Mouse (Mus musculus): Measurements from ENCODE around the gene Ppp1r3f. TPM values are rescaled to one million over a fixed set of nuclear protein-coding genes. Genes with fewer than 3 reads are reported as not detected.

The Ppp1r3f gene
- polyA plus RNA-seq (2014; fragmentation: Nextera tagmentation; extraction: Ambion mirVana): 0.49 and 1.4 TPM in 2 replicates

GRCm38 (mm10) chrX:7574087-7574884 lies at the start of gene Ppp1r3f:
Ppp1r3f (minus strand) TSS chrX:7574283.
- DNase-seq (ENCODE audit: low spot score) (peak; percentile 83), ATAC-seq (replicated peaks; ENCODE audit: low FRiP score) (peak; percentile 96)
- Histone ChIP-seq H3K36me3 (ENCODE audit: control insufficient read depth, insufficient read depth, low read length) (no peaks in the 10 kb centered on the region), H3K4me3 (ENCODE audit: low read depth, low read length) (peak within 1 kb of the TSS; percentile 69), H3K27me3 (replicated peaks; ENCODE audit: control insufficient read depth, insufficient read depth, low read length) (no peaks in the 10 kb centered on the region), H3K9me3 (ENCODE audit: control insufficient read depth, low read length) (no peaks in the 10 kb centered on the region), H3K27ac (ENCODE audit: low read depth, low read length) (peak within 1 kb of the TSS; percentile 79), H3K4me2 (peak within 1 kb of the TSS; percentile 82), H3K4me1 (replicated peaks; ENCODE audit: control insufficient read depth, insufficient read depth, low read length) (peaks cover 17% of the 10 kb centered on the region), H3K9ac (ENCODE audit: low read depth, low read length) (peak within 1 kb of the TSS; percentile 77)
- 19% methylated on average over 57 of the region's 65 CpGs for WGBS

GRCm38 (mm10) chrX:7617889-7618551 lies 43.9 kb upstream of the Ppp1r3f start:
- H3K36me3 ChIP-seq (ENCODE audit: control insufficient read depth, insufficient read depth, low read length): no peaks in the 10 kb centered on the region
- no peak for DNase-seq (ENCODE audit: low spot score)
- ATAC-seq (replicated peaks; ENCODE audit: low FRiP score): no peak
- no peak overlapping the region for H3K27ac ChIP-seq (ENCODE audit: low read depth, low read length)
- no peak overlapping the region for H3K4me2 ChIP-seq
- H3K9ac ChIP-seq (ENCODE audit: low read depth, low read length): no peak overlapping the region
- no peak overlapping the region for H3K4me3 ChIP-seq (ENCODE audit: low read depth, low read length)
- no peaks in the 10 kb centered on the region for H3K27me3 ChIP-seq (replicated peaks; ENCODE audit: control insufficient read depth, insufficient read depth, low read length)
- WGBS: 75% methylated on average over 12 of the region's 12 CpGs
- H3K9me3 ChIP-seq (ENCODE audit: control insufficient read depth, low read length): no peaks in the 10 kb centered on the region
- H3K4me1 ChIP-seq (replicated peaks; ENCODE audit: control insufficient read depth, insufficient read depth, low read length): no peaks in the 10 kb centered on the region

- DNase-seq (ENCODE audit: low spot score): no peak
- no peaks in the 10 kb centered on the region for H3K36me3 ChIP-seq (ENCODE audit: control insufficient read depth, insufficient read depth, low read length)
- no peak for ATAC-seq (replicated peaks; ENCODE audit: low FRiP score)
- peak overlapping the region; percentile 61 for H3K4me2 ChIP-seq
- whole genome bisulfite sequencing: 21% methylated on average over 26 of the region's 26 CpGs
- no peaks in the 10 kb centered on the region for H3K4me1 ChIP-seq (replicated peaks; ENCODE audit: control insufficient read depth, insufficient read depth, low read length)
- H3K4me3 ChIP-seq (ENCODE audit: low read depth, low read length): peak overlapping the region; percentile 35
- no peaks in the 10 kb centered on the region for H3K9me3 ChIP-seq (ENCODE audit: control insufficient read depth, low read length)
- no peak overlapping the region for H3K27ac ChIP-seq (ENCODE audit: low read depth, low read length)
- peaks cover 8% of the 10 kb centered on the region for H3K27me3 ChIP-seq (replicated peaks; ENCODE audit: control insufficient read depth, insufficient read depth, low read length)
- no peak overlapping the region for H3K9ac ChIP-seq (ENCODE audit: low read depth, low read length)
Measured at GRCm38 (mm10) chrX:7610536-7611258, 36.6 kb upstream of the Ppp1r3f start.

GRCm38 (mm10) chrX:7610035-7610434 lies 36.0 kb upstream of the Ppp1r3f start:
- WGBS: 19% methylated on average over 21 of the region's 21 CpGs
- Histone ChIP-seq H3K27me3 (replicated peaks; ENCODE audit: control insufficient read depth, insufficient read depth, low read length) (peaks cover 8% of the 10 kb centered on the region), H3K4me3 (ENCODE audit: low read depth, low read length) (peak overlapping the region; percentile 35), H3K4me1 (replicated peaks; ENCODE audit: control insufficient read depth, insufficient read depth, low read length) (no peaks in the 10 kb centered on the region), H3K4me2 (peak overlapping the region; percentile 61), H3K9me3 (ENCODE audit: control insufficient read depth, low read length) (no peaks in the 10 kb centered on the region), H3K36me3 (ENCODE audit: control insufficient read depth, insufficient read depth, low read length) (no peaks in the 10 kb centered on the region), H3K27ac (ENCODE audit: low read depth, low read length) (no peak overlapping the region), H3K9ac (ENCODE audit: low read depth, low read length) (no peak overlapping the region)
- ATAC-seq (replicated peaks; ENCODE audit: low FRiP score) (no peak), DNase-seq (ENCODE audit: low spot score) (no peak)

GRCm38 (mm10) chrX:7606783-7607182 lies 32.7 kb upstream of the Ppp1r3f start, which contains the start of gene Cacna1f:
Cacna1f (plus strand) TSS chrX:7607083.
- Histone ChIP-seq H3K4me2 (no peak within 1 kb of the TSS; the same call in 1 of the 2 replicates), H3K4me3 (ENCODE audit: low read depth, low read length) (no peak within 1 kb of the TSS)

GRCm38 (mm10) chrX:7605575-7605941 lies 31.5 kb upstream of the Ppp1r3f start:
- Histone ChIP-seq H3K4me1 (replicated peaks; ENCODE audit: control insufficient read depth, insufficient read depth, low read length) (no peaks in the 10 kb centered on the region), H3K4me3 (ENCODE audit: low read depth, low read length) (no peak overlapping the region), H3K9me3 (ENCODE audit: control insufficient read depth, low read length) (no peaks in the 10 kb centered on the region), H3K9ac (ENCODE audit: low read depth, low read length) (no peak overlapping the region), H3K4me2 (peak overlapping the region; percentile 34), H3K27ac (ENCODE audit: low read depth, low read length) (no peak overlapping the region), H3K36me3 (ENCODE audit: control insufficient read depth, insufficient read depth, low read length) (no peaks in the 10 kb centered on the region), H3K27me3 (replicated peaks; ENCODE audit: control insufficient read depth, insufficient read depth, low read length) (peaks cover 5% of the 10 kb centered on the region)
- 33% methylated on average over 8 of the region's 8 CpGs for WGBS
- ATAC-seq (replicated peaks; ENCODE audit: low FRiP score): peak; percentile 35; the same call in 1 of the 2 replicates
- no peak for DNase-seq (ENCODE audit: low spot score)

More at GRCm38 (mm10) chrX:7606783-7607182, 32.7 kb upstream of the Ppp1r3f start, which contains the start of gene Cacna1f:
- ATAC-seq (replicated peaks; ENCODE audit: low FRiP score) (no peak), DNase-seq (ENCODE audit: low spot score) (no peak)
- H3K27me3 ChIP-seq (replicated peaks; ENCODE audit: control insufficient read depth, insufficient read depth, low read length): peaks cover 8% of the 10 kb centered on the region
- H3K4me1 ChIP-seq (replicated peaks; ENCODE audit: control insufficient read depth, insufficient read depth, low read length): no peaks in the 10 kb centered on the region
- no peaks in the 10 kb centered on the region for H3K9me3 ChIP-seq (ENCODE audit: control insufficient read depth, low read length)
- H3K27ac ChIP-seq (ENCODE audit: low read depth, low read length): no peak within 1 kb of the TSS
- no peak within 1 kb of the TSS for H3K9ac ChIP-seq (ENCODE audit: low read depth, low read length)
- WGBS: 66% methylated on average over 6 of the region's 6 CpGs
- no peaks in the 10 kb centered on the region for H3K36me3 ChIP-seq (ENCODE audit: control insufficient read depth, insufficient read depth, low read length)

- DNase-seq (ENCODE audit: low spot score) (peak; percentile 66), ATAC-seq (replicated peaks; ENCODE audit: low FRiP score) (peak; percentile 88)
- Histone ChIP-seq H3K36me3 (ENCODE audit: control insufficient read depth, insufficient read depth, low read length) (no peaks in the 10 kb centered on the region), H3K4me2 (peak within 1 kb of the TSS; percentile 66), H3K4me3 (ENCODE audit: low read depth, low read length) (peak within 1 kb of the TSS; percentile 54), H3K4me1 (replicated peaks; ENCODE audit: control insufficient read depth, insufficient read depth, low read length) (no peaks in the 10 kb centered on the region), H3K9me3 (ENCODE audit: control insufficient read depth, low read length) (no peaks in the 10 kb centered on the region), H3K27ac (ENCODE audit: low read depth, low read length) (no peak within 1 kb of the TSS), H3K27me3 (replicated peaks; ENCODE audit: control insufficient read depth, insufficient read depth, low read length) (peaks cover under 1% of the 10 kb centered on the region; the same call in 1 of the 2 replicates), H3K9ac (ENCODE audit: low read depth, low read length) (peak within 1 kb of the TSS; percentile 58)
- 15% methylated on average over 28 of the region's 28 CpGs for WGBS
Measured at GRCm38 (mm10) chrX:7604879-7605574, 30.9 kb upstream of the Ppp1r3f start, which contains the start of gene Ccdc22. Ccdc22 (minus strand) TSS chrX:7605517.

- Histone ChIP-seq H3K36me3 (ENCODE audit: control insufficient read depth, insufficient read depth, low read length) (0 out of 2 replicates have a peak, but pooled peaks cover 2% of the 10 kb centered on the region), H3K27me3 (replicated peaks; ENCODE audit: control insufficient read depth, insufficient read depth, low read length) (no peaks in the 10 kb centered on the region), H3K4me1 (replicated peaks; ENCODE audit: control insufficient read depth, insufficient read depth, low read length) (no peaks in the 10 kb centered on the region), H3K4me3 (ENCODE audit: low read depth, low read length) (peak overlapping the region; percentile 54; the same call in 1 of the 2 replicates), H3K4me2 (peak overlapping the region; percentile 66), H3K27ac (ENCODE audit: low read depth, low read length) (no peak overlapping the region), H3K9me3 (ENCODE audit: control insufficient read depth, low read length) (no peaks in the 10 kb centered on the region), H3K9ac (ENCODE audit: low read depth, low read length) (0 out of 2 replicates have a peak overlapping the region, but pooled peaks have one; percentile 58)
- ATAC-seq (replicated peaks; ENCODE audit: low FRiP score) (no peak), DNase-seq (ENCODE audit: low spot score) (no peak)
- 74% methylated on average over 7 of the region's 7 CpGs for WGBS
Measured at GRCm38 (mm10) chrX:7604004-7604403, 29.9 kb upstream of the Ppp1r3f start.

All from liver, embryonic 11.5 days (tissue).